Mouse (Mus musculus) forebrain, embryonic 12.5 days (tissue): ENCODE measurements around the gene Trappc2l. TPM values are rescaled to one million over a fixed set of nuclear protein-coding genes. Genes with fewer than 3 reads are reported as not detected.
A peak's percentile ranks its signal among the peaks of the same experiment; 100 is the strongest.

Experiments
- ATAC-seq: fragments of 200-750 bp; cut with Nextera tagmentation; 2 replicates; pipeline ENCODE4 v1.8.0; 2017; ENCODE audit warnings: moderate TSS enrichment; ENCODE audit not compliant: low FRiP score
- H3K27ac ChIP-seq: fragments of 300-500 bp; sonication (generic); 2 replicates; pipeline ENCODE4 v1.5.1; 2016; ENCODE audit warnings: mild to moderate bottlenecking
- H3K27me3 ChIP-seq: fragments of 300-500 bp; sonication (generic); 2 replicates; pipeline ENCODE4 v1.6.1; 2016; ENCODE audit warnings: mild to moderate bottlenecking
- H3K36me3 ChIP-seq: fragments of 300-500 bp; sonication (generic); replicated peaks from 2 replicates; pipeline ENCODE4 v1.6.1; 2016; ENCODE audit warnings: mild to moderate bottlenecking
- H3K4me1 ChIP-seq: fragments of 300-500 bp; sonication (generic); 2 replicates; pipeline ENCODE4 v1.6.1; 2016
- H3K4me2 ChIP-seq: fragments of 300-500 bp; sonication (generic); 2 replicates; pipeline ENCODE4 v1.6.1; 2016; ENCODE audit warnings: mild to moderate bottlenecking, moderate library complexity
- H3K4me3 ChIP-seq: fragments of 300-500 bp; sonication (generic); replicated peaks from 2 replicates; pipeline ENCODE4 v1.5.1; 2016; ENCODE audit warnings: mild to moderate bottlenecking
- H3K9ac ChIP-seq: fragments of 300-500 bp; sonication (generic); 2 replicates; pipeline ENCODE4 v1.6.1; 2016; ENCODE audit warnings: mild to moderate bottlenecking
- H3K9me3 ChIP-seq: fragments of 300-500 bp; sonication (generic); 2 replicates; pipeline ENCODE4 v1.6.1; 2016
- WGBS: fragments of 180-500 bp; shearing (Covaris S2); methylation state at CpG from one replicate; pipeline ENCODE4 v1.1.7; 2016; 5-methylcytosine and 5-hydroxymethylcytosine counted together
- polyA plus RNA-seq: library from polyadenylated mRNA; unstranded; fragments of >200 nt; fragmentation: Nextera tagmentation; extraction: Ambion mirVana; gene quantifications from 2 replicates; pipeline ENCODE4 v1.2.1, GENCODE M21; 2016

Trappc2l gene
- polyA plus RNA-seq, 1 experiment from 2014 or later, result 42.2 TPM

- H3K9ac ChIP-seq, result no peak overlapping the region
- no peak for ATAC-seq
- WGBS, result 43% methylated on average over 7 of the region's 7 CpGs
These were observed 25.3 kb upstream of the Trappc2l start for GRCm38 (mm10) chr8:122586171-122586570.

DNA sequence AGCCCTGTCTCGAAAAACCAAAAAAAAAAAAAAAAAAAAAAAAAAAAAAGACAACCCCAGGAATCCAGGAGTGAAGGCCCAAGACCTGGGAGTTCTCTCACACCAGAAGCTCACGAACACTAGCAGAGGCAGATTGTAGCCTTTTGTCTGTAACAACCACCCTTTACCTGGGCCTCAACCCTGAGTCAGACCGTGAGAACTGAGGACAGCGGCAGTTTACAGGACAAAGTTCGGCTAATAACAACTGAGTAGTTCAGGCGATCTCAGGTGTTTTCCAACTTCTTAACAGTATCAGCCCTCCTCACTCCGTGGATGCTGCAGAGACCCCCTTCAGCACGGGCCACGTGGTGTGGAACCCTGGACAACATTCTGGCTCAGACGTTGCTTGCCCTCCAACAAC, 24.7 kb upstream of the Trappc2l start:
- no peak for ATAC-seq
- H3K9me3 ChIP-seq, result no peaks in the 10 kb centered on the region

More at GRCm38 (mm10) chr8:122586171-122586570, 25.3 kb upstream of the Trappc2l start:
- 0 out of 2 replicates have a peak, but pooled peaks cover 5% of the 10 kb centered on the region for H3K27me3 ChIP-seq
- H3K36me3 ChIP-seq, result no peaks in the 10 kb centered on the region
- no peak overlapping the region for H3K4me3 ChIP-seq
- no peak overlapping the region for H3K4me2 ChIP-seq
- H3K9me3 ChIP-seq, result no peaks in the 10 kb centered on the region
- H3K4me1 ChIP-seq, result peaks cover 7% of the 10 kb centered on the region; the same call in 1 of the 2 replicates
- H3K27ac ChIP-seq, result no peak overlapping the region

GRCm38 (mm10) chr8:122593240-122593639, 18.2 kb upstream of the Trappc2l start:
- Histone ChIP-seq H3K4me3 (no peak overlapping the region), H3K9ac (no peak overlapping the region), H3K4me1 (no peaks in the 10 kb centered on the region), H3K27ac (no peak overlapping the region), H3K27me3 (no peaks in the 10 kb centered on the region), H3K9me3 (no peaks in the 10 kb centered on the region), H3K4me2 (no peak overlapping the region), H3K36me3 (no peaks in the 10 kb centered on the region)
- ATAC-seq, result no peak
- WGBS, result 81% methylated on average over 12 of the region's 12 CpGs

More for the DNA sequence above, 24.7 kb upstream of the Trappc2l start:
- H3K27me3 ChIP-seq, result 0 out of 2 replicates have a peak, but pooled peaks cover 5% of the 10 kb centered on the region
- 84% methylated on average over 9 of the region's 10 CpGs for WGBS
- H3K4me1 ChIP-seq, result peaks cover 7% of the 10 kb centered on the region; the same call in 1 of the 2 replicates
- no peak overlapping the region for H3K4me3 ChIP-seq
- no peak overlapping the region for H3K4me2 ChIP-seq
- H3K36me3 ChIP-seq, result no peaks in the 10 kb centered on the region
- no peak overlapping the region for H3K9ac ChIP-seq
- H3K27ac ChIP-seq, result no peak overlapping the region

- ATAC-seq, result no peak
- no peaks in the 10 kb centered on the region for H3K9me3 ChIP-seq
- H3K4me2 ChIP-seq, result no peak overlapping the region
- H3K4me1 ChIP-seq, result no peaks in the 10 kb centered on the region
- 84% methylated on average over 19 of the region's 19 CpGs for WGBS
- H3K36me3 ChIP-seq, result no peaks in the 10 kb centered on the region
- H3K9ac ChIP-seq, result no peak overlapping the region
- H3K27ac ChIP-seq, result peak overlapping the region; percentile 54; the same call in 1 of the 2 replicates
- no peak overlapping the region for H3K4me3 ChIP-seq
- no peaks in the 10 kb centered on the region for H3K27me3 ChIP-seq
These were observed 17.5 kb upstream of the Trappc2l start for GRCm38 (mm10) chr8:122593783-122594507.

DNA sequence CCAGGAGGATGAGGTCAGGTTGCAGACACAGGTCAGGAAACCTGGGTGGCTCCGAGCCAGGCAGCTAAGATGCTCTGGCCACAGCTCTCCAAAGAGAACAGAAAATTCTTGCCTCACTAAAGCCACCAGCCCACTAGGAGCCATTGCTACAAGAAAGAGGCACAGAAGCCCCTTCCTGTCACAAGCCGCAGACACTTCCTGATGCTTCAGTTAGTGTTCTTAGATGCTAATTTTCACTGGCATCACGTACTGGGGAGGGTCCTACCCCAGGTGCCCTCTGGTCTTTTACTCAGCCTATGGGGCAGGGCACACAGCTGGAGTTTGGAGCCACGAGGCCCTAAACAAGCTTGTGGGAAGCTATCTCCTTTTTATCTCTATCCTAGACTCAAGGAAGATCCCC, 15.4 kb upstream of the Trappc2l start:
- H3K27me3 ChIP-seq, result no peaks in the 10 kb centered on the region
- no peaks in the 10 kb centered on the region for H3K4me1 ChIP-seq
- no peak overlapping the region for H3K9ac ChIP-seq
- H3K4me2 ChIP-seq, result no peak overlapping the region
- no peak overlapping the region for H3K27ac ChIP-seq
- no peaks in the 10 kb centered on the region for H3K36me3 ChIP-seq
- no peak overlapping the region for H3K4me3 ChIP-seq
- no peaks in the 10 kb centered on the region for H3K9me3 ChIP-seq
- 50% methylated on average over 4 of the region's 4 CpGs for WGBS
- ATAC-seq, result no peak

DNA sequence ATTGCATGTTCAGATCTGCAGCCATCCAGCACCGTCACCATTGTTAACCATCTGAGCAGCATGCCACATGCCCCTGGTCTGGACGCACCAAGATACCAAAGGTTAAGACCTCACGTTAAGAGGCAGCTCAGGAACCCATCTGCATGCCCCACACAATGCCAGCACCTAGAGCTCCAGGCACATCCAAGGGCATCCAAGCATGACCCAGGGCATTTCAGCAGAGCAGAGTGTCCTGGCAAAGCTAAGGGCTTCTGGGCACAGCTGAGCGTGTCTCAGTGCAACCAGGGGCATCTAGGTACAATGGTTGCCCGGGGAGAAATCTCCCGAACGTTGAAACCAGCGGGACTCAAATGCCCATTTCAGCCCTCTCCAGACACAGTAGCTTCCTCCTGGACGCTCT, 10.8 kb upstream of the Trappc2l start:
- Histone ChIP-seq H3K9ac (no peak overlapping the region), H3K36me3 (no peaks in the 10 kb centered on the region), H3K4me3 (no peak overlapping the region), H3K4me1 (no peaks in the 10 kb centered on the region), H3K9me3 (no peaks in the 10 kb centered on the region), H3K4me2 (no peak overlapping the region), H3K27me3 (no peaks in the 10 kb centered on the region), H3K27ac (no peak overlapping the region)
- ATAC-seq, result no peak
- WGBS, result 87% methylated on average over 9 of the region's 9 CpGs

DNA sequence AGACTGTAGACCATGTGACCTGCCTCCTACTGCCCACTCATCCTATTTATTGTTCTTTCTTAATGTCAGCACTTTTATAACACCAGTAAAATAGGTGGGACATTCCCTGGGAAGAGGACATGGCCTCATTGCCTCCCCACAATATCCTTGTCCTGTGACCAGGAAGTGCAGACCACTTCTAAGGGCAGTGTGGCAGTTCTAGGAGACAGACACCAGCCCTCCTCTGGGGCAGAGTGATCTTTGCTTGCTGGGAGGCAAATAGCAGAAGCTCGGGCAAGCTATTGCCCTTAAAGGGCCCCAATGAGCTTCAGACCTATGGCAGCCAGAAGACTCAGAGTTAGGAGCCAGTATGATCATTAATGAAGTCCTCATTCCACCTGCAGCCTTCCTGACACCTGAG, 6.8 kb upstream of the Trappc2l start:
- Histone ChIP-seq H3K27ac (no peak overlapping the region), H3K27me3 (no peaks in the 10 kb centered on the region), H3K4me1 (no peaks in the 10 kb centered on the region), H3K4me2 (no peak overlapping the region), H3K36me3 (no peaks in the 10 kb centered on the region), H3K4me3 (no peak overlapping the region), H3K9ac (no peak overlapping the region), H3K9me3 (no peaks in the 10 kb centered on the region)
- ATAC-seq, result no peak
- WGBS, result 76% methylated on average over 1 of the region's 1 CpGs

DNA sequence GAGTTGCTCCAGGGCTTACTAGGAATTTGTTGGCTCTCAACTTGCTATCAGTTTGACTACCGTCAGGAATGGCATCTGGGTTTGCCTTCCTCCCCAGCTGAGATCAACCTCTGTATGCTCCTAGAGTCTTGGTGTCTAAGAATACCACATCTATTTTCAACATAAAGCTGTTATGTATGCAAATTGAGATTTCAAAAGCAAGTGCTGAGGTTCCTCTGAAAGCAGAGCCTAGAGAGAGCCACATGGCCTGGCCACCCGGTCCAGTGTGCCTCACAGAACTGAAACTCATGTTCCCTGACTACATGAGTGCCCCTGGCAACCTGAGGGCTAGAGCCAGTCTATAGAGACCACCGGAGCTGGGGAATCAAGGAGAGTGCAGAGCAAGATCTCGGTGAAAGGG, 6.1 kb upstream of the Trappc2l start:
- ATAC-seq, result no peak
- H3K36me3 ChIP-seq, result no peaks in the 10 kb centered on the region
- H3K27ac ChIP-seq, result no peak overlapping the region
- H3K9ac ChIP-seq, result no peak overlapping the region
- H3K4me2 ChIP-seq, result no peak overlapping the region
- no peaks in the 10 kb centered on the region for H3K9me3 ChIP-seq
- peaks cover under 1% of the 10 kb centered on the region for H3K4me1 ChIP-seq
- WGBS, result 82% methylated on average over 4 of the region's 4 CpGs
- no peaks in the 10 kb centered on the region for H3K27me3 ChIP-seq
- H3K4me3 ChIP-seq, result no peak overlapping the region

- Histone ChIP-seq H3K4me2 (no peak overlapping the region), H3K4me3 (no peak overlapping the region), H3K27ac (no peak overlapping the region), H3K9me3 (no peaks in the 10 kb centered on the region), H3K9ac (no peak overlapping the region), H3K4me1 (peaks cover 9% of the 10 kb centered on the region), H3K36me3 (no peaks in the 10 kb centered on the region), H3K27me3 (no peaks in the 10 kb centered on the region)
- ATAC-seq, result no peak
- 86% methylated on average over 11 of the region's 12 CpGs for WGBS
These were observed 4.6 kb upstream of the Trappc2l start for GRCm38 (mm10) chr8:122606810-122607209.

DNA sequence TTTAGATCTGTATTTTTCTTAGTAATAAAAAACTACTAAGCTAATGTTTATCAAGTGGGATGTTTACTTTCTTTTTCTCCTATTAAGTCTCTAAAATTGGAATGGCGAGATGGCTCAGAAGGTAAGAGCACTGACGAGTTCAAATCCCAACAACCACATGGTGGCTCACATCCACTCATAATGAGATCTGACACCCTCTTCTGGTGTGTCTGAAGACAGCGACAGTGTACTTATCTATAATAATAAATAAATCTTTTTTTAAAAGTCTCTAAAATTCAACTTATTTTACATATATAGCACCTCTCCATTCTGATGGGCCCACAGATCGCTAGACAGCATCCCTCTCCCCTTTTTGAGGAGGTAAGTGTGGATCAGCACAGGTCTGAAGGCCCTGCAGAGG, 1.2 kb upstream of the Trappc2l start:
- Histone ChIP-seq H3K27me3 (no peaks in the 10 kb centered on the region), H3K4me1 (peaks cover 21% of the 10 kb centered on the region), H3K27ac (no peak overlapping the region), H3K9ac (0 out of 2 replicates have a peak overlapping the region, but pooled peaks have one; percentile 73), H3K9me3 (no peaks in the 10 kb centered on the region), H3K4me3 (no peak overlapping the region), H3K4me2 (peak overlapping the region; percentile 91; the same call in 1 of the 2 replicates), H3K36me3 (peaks cover 3% of the 10 kb centered on the region; the same call in 1 of the 2 replicates)
- peak; percentile 1; the same call in 1 of the 2 replicates for ATAC-seq
- 64% methylated on average over 4 of the region's 4 CpGs for WGBS

- peak overlapping the region; percentile 71 for H3K4me3 ChIP-seq
- H3K4me1 ChIP-seq, result peaks cover 21% of the 10 kb centered on the region
- H3K36me3 ChIP-seq, result peaks cover 3% of the 10 kb centered on the region; the same call in 1 of the 2 replicates
- no peaks in the 10 kb centered on the region for H3K9me3 ChIP-seq
- WGBS, result 4% methylated on average over 20 of the region's 20 CpGs
- no peaks in the 10 kb centered on the region for H3K27me3 ChIP-seq
- peak; percentile 18 for ATAC-seq
- peak overlapping the region; percentile 53 for H3K27ac ChIP-seq
- H3K9ac ChIP-seq, result peak overlapping the region; percentile 73
- H3K4me2 ChIP-seq, result peak overlapping the region; percentile 91
These were observed 695 bp upstream of the Trappc2l start for GRCm38 (mm10) chr8:122610612-122611277.

DNA sequence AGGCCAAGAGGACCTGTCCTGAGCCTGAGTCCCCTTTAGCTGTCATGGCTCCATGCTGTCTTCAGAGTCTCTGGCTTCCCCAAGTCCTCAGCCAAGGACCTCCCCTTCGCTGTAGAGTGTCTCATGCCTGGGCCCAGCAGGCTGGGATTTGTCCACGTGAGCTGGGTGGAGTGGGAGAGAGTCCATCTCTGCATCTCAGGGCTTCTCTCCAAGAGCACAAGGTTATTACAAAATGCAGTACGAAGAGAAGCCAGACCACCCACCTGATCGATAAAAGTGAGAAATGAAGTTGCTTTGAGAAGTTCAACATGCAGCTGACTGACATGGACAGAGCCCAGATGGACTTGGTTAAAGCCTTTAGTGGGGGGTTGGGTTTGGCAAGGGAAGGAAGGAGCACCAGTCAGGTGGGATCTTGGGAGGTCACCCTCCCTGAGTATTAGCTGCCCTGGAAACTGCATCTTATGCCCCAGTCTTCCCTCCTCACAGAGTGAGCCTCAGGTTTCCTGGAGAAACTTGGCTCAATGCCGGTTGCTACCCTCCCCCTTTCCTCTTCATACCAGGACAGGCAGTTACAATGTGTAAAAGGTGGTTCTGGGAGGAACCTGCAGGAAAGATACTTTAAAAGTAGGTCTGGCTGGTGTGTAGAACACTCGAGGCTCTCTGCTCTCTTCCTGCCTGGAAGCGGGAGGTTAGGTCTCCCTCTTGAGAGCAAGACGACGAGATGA, 4.9 kb downstream of the Trappc2l start:
- Histone ChIP-seq H3K4me1 (peaks cover 23% of the 10 kb centered on the region), H3K9me3 (no peaks in the 10 kb centered on the region), H3K27me3 (no peaks in the 10 kb centered on the region; the same call in 1 of the 2 replicates), H3K4me2 (no peak overlapping the region), H3K36me3 (peaks cover 3% of the 10 kb centered on the region; the same call in 1 of the 2 replicates), H3K27ac (no peak overlapping the region), H3K9ac (no peak overlapping the region), H3K4me3 (no peak overlapping the region)
- WGBS, result 72% methylated on average over 9 of the region's 9 CpGs
- no peak for ATAC-seq
